22 mouse cellular contexts compared by ENCODE assay signal in genomic region chr11:36686253-36686652, GRCm38 (mm10).
A peak's percentile ranks its signal among the peaks of the same experiment; 100 is the strongest.
DNase-seq lines count a peak whose midpoint lies in the region; ATAC-seq and TF ChIP-seq lines count a peak whose summit lies in the region.
"Had no signal": no experiment of that assay in that cellular context is flagged by ENCODE, and none has a peak within 500 bp of the region (broad histone marks: within the 10 kb centered on the region; RNA-seq: fewer than 3 reads in every experiment).

No protein-coding gene starts in this region.

- H3K9ac ChIP-seq in midbrain, embryonic 12.5 days (replicated peaks): no peak overlapping the region
- no peak overlapping the region for H3K9ac ChIP-seq in stomach, embryonic 14.5 days (replicated peaks; ENCODE audit: low read depth, low read length)
- no peak overlapping the region for H3K9ac ChIP-seq in stomach, postnatal 0 days (ENCODE audit: low read length)
- H3K9ac ChIP-seq: embryonic facial prominence, embryonic 13.5 days; embryonic facial prominence, embryonic 15.5 days; forebrain, embryonic 12.5 days had no signal

- H3K4me1 ChIP-seq in midbrain, embryonic 12.5 days: peaks cover 23% of the 10 kb centered on the region
- H3K4me1 ChIP-seq in midbrain, embryonic 10.5 days: peaks cover 18% of the 10 kb centered on the region
- no peaks in the 10 kb centered on the region for H3K4me1 ChIP-seq in stomach, embryonic 14.5 days (ENCODE audit: control insufficient read depth, insufficient read depth, low read length)
- no peaks in the 10 kb centered on the region; the same call in 1 of the 2 replicates for H3K4me1 ChIP-seq in stomach, postnatal 0 days (replicated peaks; ENCODE audit: control insufficient read depth, insufficient read depth)
- H3K4me1 ChIP-seq: embryonic facial prominence, embryonic 13.5 days; embryonic facial prominence, embryonic 15.5 days had no signal

- DNase-seq in midbrain, embryonic 10.5 days (ENCODE audit: low spot score): no peak
- DNase-seq in stomach, postnatal 0 days (ENCODE audit: low spot score): no peak
- DNase-seq in heart, adult 8-10 months (ENCODE audit: low spot score): no peak
- DNase-seq: adrenal gland, adult 2 months; adrenal gland, postnatal 10 days; adrenal gland, postnatal 25 days; cerebellum, adult 11 months; cerebellum, adult 18-20 months; cerebellum, adult 8-10 months; cerebellum, adult 9-11 months; cerebellum, postnatal 14 days; cerebellum, postnatal 36 days; embryo, embryonic 11 days had no signal

- H3K4me3 ChIP-seq in midbrain, embryonic 12.5 days: no peak overlapping the region
- no peak overlapping the region for H3K4me3 ChIP-seq in midbrain, embryonic 10.5 days
- H3K4me3 ChIP-seq in stomach, embryonic 14.5 days (ENCODE audit: low read depth, low read length): no peak overlapping the region
- H3K4me3 ChIP-seq in stomach, postnatal 0 days (ENCODE audit: low read depth, low read length): no peak overlapping the region
- H3K4me3 ChIP-seq: embryonic facial prominence, embryonic 13.5 days; embryonic facial prominence, embryonic 15.5 days; erythroblast, embryonic 14.5 days; forebrain, embryonic 10.5 days; forebrain, embryonic 12.5 days had no signal

- no peaks in the 10 kb centered on the region for H3K27me3 ChIP-seq in midbrain, embryonic 12.5 days
- no peaks in the 10 kb centered on the region for H3K27me3 ChIP-seq in midbrain, embryonic 10.5 days (ENCODE audit: low read depth, poor library complexity, severe bottlenecking)
- no peaks in the 10 kb centered on the region for H3K27me3 ChIP-seq in stomach, embryonic 14.5 days (ENCODE audit: control insufficient read depth, insufficient read depth, low read length)
- H3K27me3 ChIP-seq in stomach, postnatal 0 days (ENCODE audit: control insufficient read depth, insufficient read depth, low read length): no peaks in the 10 kb centered on the region
- H3K27me3 ChIP-seq: embryonic facial prominence, embryonic 13.5 days; embryonic facial prominence, embryonic 15.5 days had no signal

- no peak for TF ChIP-seq CTCF in stomach, postnatal 0 days (IDR thresholded peaks at IDR 0.05; ENCODE audit: low read depth)

- no peak overlapping the region for H3K4me2 ChIP-seq in midbrain, embryonic 12.5 days (replicated peaks)
- H3K4me2 ChIP-seq in stomach, embryonic 14.5 days (replicated peaks; ENCODE audit: low read depth, low read length): no peak overlapping the region
- no peak overlapping the region for H3K4me2 ChIP-seq in stomach, postnatal 0 days (replicated peaks; ENCODE audit: low read depth)
- H3K4me2 ChIP-seq: embryonic facial prominence, embryonic 13.5 days; embryonic facial prominence, embryonic 15.5 days; forebrain, embryonic 12.5 days had no signal

- H3K36me3 ChIP-seq in midbrain, embryonic 12.5 days: no peaks in the 10 kb centered on the region
- H3K36me3 ChIP-seq in midbrain, embryonic 10.5 days: no peaks in the 10 kb centered on the region
- H3K36me3 ChIP-seq in stomach, embryonic 14.5 days (ENCODE audit: control insufficient read depth, insufficient read depth, low read length): no peaks in the 10 kb centered on the region
- no peaks in the 10 kb centered on the region for H3K36me3 ChIP-seq in stomach, postnatal 0 days (ENCODE audit: control insufficient read depth, insufficient read depth, low read length)
- H3K36me3 ChIP-seq: embryonic facial prominence, embryonic 13.5 days; embryonic facial prominence, embryonic 15.5 days; forebrain, embryonic 10.5 days; forebrain, embryonic 12.5 days had no signal

- ATAC-seq in midbrain, embryonic 12.5 days (ENCODE audit: low FRiP score, low read depth): 0 out of 2 replicates have a peak, but pooled peaks have one; percentile 9
- peak; percentile 81; the same call in 1 of the 2 replicates for ATAC-seq in stomach, embryonic 14.5 days (ENCODE audit: insufficient number of reproducible peaks, insufficient read depth, low FRiP score, low read depth)
- ATAC-seq in stomach, postnatal 0 days (ENCODE audit: low FRiP score, low TSS enrichment): no peak
- ATAC-seq: forebrain, embryonic 14.5 days; forebrain, embryonic 16.5 days had no signal

- H3K27ac ChIP-seq in midbrain, embryonic 12.5 days (replicated peaks): 0 out of 2 replicates have a peak overlapping the region, but pooled peaks have one; percentile 20
- no peak overlapping the region for H3K27ac ChIP-seq in midbrain, embryonic 10.5 days (replicated peaks)
- no peak overlapping the region for H3K27ac ChIP-seq in stomach, embryonic 14.5 days (ENCODE audit: low read length)
- no peak overlapping the region for H3K27ac ChIP-seq in stomach, postnatal 0 days (replicated peaks)
- H3K27ac ChIP-seq: embryonic facial prominence, embryonic 13.5 days; embryonic facial prominence, embryonic 15.5 days; forebrain, embryonic 10.5 days; forebrain, embryonic 12.5 days had no signal

- 61% methylated on average over 6 of the region's 6 CpGs for WGBS in midbrain, embryonic 12.5 days
- 84% methylated on average over 6 of the region's 6 CpGs for WGBS in midbrain, embryonic 10.5 days
- 66% methylated on average over 6 of the region's 6 CpGs for WGBS in stomach, embryonic 14.5 days
- 41% methylated on average over 6 of the region's 6 CpGs for WGBS in stomach, postnatal 0 days

- H3K9me3 ChIP-seq in midbrain, embryonic 12.5 days: no peaks in the 10 kb centered on the region
- H3K9me3 ChIP-seq in midbrain, embryonic 10.5 days (replicated peaks): no peaks in the 10 kb centered on the region
- no peaks in the 10 kb centered on the region for H3K9me3 ChIP-seq in stomach, embryonic 14.5 days (ENCODE audit: control insufficient read depth, low read depth, low read length)
- no peaks in the 10 kb centered on the region for H3K9me3 ChIP-seq in stomach, postnatal 0 days (ENCODE audit: control insufficient read depth, low read length)
- H3K9me3 ChIP-seq: embryonic facial prominence, embryonic 13.5 days; embryonic facial prominence, embryonic 15.5 days; forebrain, embryonic 10.5 days; forebrain, embryonic 12.5 days had no signal

- TF ChIP-seq EP300 in stomach, postnatal 0 days (optimal IDR thresholded peaks at IDR 0.05): no peak
